Mouse (Mus musculus) liver, embryonic 14.5 days (tissue): ENCODE results near the gene Gm21454.
"Not testable (repeated sequence)": the region's sequence is repeated elsewhere in the genome, so short reads cannot be mapped to it uniquely, and the experiment has no call there.

Experiments used
- CTCF ChIP-seq: IDR thresholded peaks from 2 replicates; pipeline ENCODE4 v1.5.1; 2016; ENCODE audit warnings: antibody characterized with exemption, low read depth, control low read depth
- EP300 ChIP-seq: IDR thresholded peaks from 2 replicates; pipeline ENCODE4 v1.6.1; 2016; ENCODE audit warnings: antibody characterized with exemption, low read depth

DNA sequence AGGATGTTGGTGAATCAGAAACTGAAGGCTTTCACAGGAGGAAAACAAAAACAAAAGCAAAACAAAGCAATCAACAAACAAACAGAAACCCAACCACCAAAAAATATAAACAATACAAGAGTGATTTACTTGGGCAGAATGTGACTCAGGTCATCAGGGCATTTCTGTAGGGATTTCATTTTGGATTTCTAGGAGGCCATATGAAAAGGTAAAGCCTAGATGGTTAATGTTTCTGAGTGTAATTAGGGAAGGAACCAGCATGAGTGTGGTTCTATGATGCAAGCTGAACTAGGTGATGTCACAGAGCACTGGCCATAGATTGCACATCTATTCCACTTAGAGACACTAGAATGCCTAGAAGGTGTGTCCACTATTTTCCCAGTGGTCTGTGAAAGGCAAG is at the start of gene Gm21454, which contains the start of gene Gm21440:
- TF ChIP-seq CTCF, EP300: not testable (repeated sequence)
